Mouse (Mus musculus) brain, embryonic 18.5 days (tissue): Measurements from ENCODE around the gene Ccdc92b.

Experiments used
- DNase-seq: peaks from one replicate; pipeline ENCODE4 v3.0.0-alpha.2; 2012; ENCODE audit warnings: low read depth, low spot score

The Ccdc92b gene

GRCm38 (mm10) chr11:74652791-74653191 is 33.4 kb downstream of the Ccdc92b start:
- no peak for DNase-seq

DNA sequence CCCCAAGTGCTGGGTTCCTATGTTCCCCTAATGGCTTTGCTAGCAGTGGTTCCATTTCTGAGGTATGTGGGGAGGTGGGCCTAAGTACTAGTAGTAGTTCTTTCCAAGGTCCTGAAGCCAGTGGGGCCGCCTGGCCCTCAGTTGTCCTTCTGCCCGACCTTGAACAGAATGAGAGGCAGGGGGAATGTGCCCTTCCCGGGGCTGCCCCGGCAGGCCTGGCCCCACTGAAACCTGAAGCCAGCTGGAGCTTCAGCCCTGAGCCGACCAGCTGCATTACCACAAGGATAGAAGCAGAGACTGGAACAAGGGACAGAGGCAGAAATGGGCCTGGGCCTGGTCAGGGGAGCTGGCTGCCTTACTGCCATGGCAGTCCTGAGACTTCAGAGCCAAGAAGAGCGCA is 34.0 kb downstream of the Ccdc92b start:
- DNase-seq: no peak

DNA sequence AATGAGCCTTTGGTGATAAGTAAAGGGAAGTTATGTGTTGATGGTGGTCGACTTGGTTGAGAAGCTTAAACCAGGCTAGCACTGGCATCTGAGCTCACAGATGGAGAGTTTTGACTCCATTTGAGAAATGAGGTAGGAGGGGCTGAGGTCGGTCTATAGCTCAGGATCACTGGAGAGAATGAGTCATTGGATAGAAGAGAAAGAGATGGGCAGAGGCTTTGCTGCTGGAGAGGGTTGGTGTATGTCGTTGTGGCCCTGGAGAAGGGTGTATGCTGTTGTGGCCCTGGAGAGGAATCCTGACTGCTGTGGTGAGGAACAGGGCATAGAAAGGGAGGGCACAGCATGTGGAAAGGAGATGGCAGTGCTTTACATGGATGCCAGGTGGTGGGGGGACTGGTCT is 36.5 kb downstream of the Ccdc92b start:
- no peak for DNase-seq

GRCm38 (mm10) chr11:74660336-74660735 is 40.9 kb downstream of the Ccdc92b start:
- DNase-seq: no peak

DNA sequence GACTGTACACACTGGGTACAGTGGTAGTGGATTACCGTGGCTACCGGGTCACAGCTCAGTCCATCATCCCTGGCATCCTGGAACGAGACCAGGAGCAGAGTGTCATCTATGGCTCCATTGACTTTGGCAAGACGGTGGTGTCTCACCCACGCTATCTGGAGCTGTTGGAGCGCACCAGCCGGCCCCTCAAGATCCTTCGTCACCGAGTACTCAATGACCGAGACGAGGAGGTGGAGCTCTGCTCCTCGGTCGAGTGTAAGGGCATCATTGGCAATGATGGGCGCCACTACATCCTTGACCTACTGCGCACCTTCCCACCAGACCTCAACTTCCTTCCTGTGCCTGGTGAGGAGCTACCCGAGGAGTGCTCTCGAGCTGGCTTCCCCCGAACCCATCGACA is 42.2 kb downstream of the Ccdc92b start:
- DNase-seq: no peak

GRCm38 (mm10) chr11:74662221-74662620 is 42.8 kb downstream of the Ccdc92b start:
- no peak for DNase-seq

DNA sequence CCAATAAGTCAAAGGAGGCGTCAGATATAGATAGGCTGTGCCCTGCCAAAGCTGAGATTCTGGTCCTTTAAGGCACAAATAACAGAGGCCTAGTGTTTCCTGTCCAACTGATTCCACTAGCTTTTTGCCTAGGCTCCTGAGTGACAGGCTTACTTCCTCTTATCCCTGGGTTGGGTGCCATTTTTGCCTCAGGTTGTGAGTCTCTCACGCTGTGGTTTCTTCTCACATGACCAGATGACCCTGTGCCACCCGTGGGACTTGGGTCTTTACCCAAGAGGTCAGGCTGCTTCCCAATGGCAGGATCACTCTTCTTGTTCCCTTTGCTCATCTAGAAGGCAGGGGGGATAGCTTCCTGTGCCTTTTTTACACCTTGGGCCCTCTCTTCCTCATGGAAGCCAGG is 44.9 kb downstream of the Ccdc92b start:
- DNase-seq: no peak

DNA sequence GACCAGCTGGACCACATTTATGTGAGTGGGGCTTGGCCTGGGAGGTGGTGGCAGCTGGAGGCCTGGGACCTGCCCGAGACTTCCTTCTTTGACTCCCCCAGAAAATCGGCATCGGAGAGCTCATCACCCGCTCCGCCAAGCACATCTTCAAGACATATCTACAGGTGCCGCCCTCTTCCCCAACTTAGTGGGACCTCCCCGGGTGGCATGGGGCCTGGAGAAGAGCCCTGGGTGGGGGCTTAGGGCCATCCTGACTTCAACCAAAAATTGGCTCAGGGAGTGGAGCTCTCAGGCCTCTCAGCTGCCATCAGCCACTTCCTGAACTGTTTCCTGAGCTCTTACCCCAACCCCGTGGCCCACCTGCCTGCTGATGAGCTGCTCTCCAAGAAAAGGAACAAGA is 45.5 kb downstream of the Ccdc92b start:
- no peak for DNase-seq

DNA sequence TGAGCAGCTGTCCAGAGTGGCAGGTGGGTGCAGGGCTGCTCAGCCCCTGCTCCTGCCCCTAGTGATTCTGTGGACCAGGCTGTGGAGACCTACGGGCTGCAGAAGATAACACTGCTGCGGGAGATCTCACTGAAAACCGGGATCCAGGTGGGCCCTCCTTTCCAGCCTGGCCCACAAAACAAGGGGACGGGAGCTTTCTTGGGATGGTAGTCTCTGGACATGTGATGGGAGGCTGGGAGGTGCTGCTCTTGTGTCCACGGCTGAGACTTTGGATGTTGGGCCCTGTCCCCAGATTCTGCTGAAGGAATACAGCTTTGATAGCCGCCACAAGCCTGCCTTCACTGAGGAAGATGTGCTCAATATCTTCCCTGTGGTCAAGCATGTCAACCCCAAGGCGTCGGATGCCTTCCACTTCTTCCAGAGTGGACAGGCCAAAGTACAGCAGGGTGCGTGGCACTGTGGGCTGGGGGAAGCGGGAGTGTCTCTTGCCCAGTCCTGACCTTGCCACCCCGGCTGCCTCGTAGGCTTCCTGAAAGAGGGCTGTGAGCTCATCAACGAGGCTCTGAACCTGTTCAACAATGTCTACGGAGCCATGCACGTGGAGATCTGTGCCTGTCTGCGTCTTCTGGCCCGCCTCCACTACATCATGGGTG is 46.4 kb downstream of the Ccdc92b start:
- DNase-seq: no peak

DNA sequence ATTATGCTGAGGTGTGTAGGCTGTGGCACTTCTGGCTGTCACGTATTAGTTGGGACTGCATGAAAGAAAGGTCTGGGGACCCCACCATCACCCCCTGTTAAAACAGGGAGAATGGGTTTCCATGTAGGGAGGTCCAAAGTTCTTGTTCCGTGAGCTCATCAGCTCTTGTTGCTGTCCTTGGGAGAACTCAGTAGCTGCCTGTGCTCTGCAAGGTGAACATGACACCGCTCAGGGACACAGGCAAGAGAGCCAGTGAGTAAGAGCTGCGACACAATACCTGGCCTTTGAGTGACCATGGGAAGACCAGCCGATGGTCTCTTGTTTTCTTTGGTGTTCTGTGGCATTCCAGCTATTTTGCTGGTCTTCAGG is 46.9 kb downstream of the Ccdc92b start:
- DNase-seq: no peak

DNA sequence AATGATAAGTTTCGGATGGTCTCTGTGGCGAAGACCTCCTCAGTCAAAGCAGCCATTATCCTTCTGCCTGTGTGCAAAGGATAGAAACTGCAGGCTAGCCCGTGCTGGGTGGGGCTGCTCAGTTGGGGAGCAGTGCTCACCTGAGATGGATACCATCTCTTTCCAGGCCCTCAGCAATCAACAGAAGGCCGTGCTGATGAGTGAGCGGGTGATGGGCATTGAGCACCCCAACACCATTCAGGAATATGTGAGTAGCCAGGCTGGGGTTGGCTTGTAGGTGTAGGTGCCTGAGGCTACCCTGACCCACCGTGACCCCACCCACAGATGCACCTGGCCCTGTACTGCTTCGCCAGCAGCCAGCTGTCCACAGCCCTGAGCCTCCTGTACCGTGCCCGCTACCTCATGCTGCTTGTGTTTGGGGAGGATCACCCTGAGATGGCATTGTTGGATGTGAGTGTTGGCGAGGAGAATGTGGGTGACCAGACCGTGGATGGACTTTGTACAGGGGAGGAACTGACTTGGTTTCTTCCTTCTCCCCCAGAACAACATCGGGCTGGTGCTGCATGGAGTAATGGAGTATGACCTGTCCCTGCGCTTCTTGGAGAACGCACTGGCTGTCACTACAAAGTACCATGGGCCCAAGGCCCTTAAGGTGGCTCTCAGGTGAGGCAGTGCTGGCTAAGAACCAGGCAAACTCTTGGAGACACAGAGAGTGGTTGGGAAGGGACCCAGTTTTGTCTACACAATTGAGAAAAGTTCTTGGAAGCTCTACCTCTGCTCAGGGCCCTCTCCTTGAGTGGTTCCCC is 47.6 kb downstream of the Ccdc92b start:
- no peak for DNase-seq

GRCm38 (mm10) chr11:74667582-74668010 is 48.2 kb downstream of the Ccdc92b start:
- DNase-seq: no peak

DNA sequence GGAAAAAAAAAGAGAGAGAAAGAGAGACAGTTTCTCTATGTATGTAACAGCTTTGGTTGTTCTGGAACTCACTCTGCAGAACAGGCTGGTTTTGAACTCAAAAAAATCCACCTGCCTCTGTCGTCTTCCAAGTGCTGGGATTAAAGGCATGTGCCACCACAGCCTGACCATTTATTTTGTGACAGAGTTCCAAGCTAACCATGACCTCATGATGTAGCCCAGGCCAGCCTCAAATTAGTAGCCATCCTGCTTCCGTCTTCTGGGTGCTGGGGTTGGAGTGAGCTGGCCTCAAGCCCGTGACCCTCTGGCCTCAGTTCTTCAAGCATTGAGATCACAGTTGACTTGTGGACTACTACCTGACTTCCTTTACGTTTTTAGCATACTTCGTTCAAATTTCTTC is 49.1 kb downstream of the Ccdc92b start:
- DNase-seq: no peak

GRCm38 (mm10) chr11:74668971-74669370 is 49.6 kb downstream of the Ccdc92b start:
- DNase-seq: no peak

- DNase-seq: no peak
These were observed 50.7 kb downstream of the Ccdc92b start for GRCm38 (mm10) chr11:74670151-74670550.

DNA sequence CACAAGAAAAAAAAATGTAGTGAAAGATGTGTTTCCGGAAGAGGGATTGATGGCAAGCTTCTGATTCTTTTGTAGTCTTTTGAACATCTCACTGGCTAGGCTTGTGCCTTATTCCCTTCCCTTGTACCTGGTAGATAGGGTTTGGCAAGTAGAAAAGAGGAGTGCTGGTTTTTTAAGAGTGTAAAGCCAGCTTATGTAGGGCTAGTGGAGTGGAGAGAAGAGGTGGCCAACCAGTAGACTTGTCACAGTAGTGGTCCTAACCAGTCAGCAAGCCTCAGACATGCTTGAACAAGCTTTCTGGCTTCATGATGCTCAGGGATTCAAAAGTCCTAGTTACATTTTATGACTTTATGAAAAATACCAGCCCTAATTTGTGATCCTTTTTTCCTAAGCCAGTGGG is 51.6 kb downstream of the Ccdc92b start:
- DNase-seq: no peak

DNA sequence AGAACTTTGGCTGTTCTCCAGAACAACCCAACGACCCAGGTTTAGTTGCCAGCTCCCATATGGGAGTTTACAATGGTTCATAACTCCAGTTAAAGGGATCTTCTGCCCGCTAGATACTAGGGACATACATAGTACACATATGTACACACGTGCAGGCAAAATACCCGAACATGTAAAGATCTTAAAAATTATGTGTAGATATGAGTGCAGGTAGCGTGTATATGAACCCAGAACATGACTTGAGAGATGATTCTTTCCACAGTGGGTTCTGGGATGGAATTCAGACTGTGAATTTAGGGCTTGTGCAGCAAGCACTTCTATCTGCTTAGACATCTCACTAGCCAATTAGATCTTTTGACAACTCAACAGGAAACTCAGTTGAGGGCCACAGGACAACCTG is 52.4 kb downstream of the Ccdc92b start:
- no peak for DNase-seq

- DNase-seq: no peak
These were observed 53.6 kb downstream of the Ccdc92b start for GRCm38 (mm10) chr11:74672901-74673513.

DNA sequence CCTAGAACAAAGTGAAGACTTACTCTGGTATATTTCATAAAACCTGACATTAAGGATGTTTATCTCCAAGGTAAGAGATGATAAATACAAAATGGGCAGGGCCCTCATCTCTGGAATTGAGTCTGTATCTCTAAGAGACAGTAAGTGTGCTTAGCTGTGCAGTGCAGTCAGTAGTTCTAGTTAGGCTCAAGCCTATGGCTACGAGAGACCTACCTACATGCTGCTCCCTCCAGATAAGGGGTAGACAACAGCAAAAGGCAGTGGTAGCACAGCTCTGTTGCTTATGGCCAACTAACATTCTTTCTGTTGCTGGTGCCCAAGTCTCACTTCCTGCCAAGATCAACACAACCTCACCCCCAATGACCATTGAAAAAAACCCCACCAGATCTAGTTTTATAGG is 54.2 kb downstream of the Ccdc92b start:
- no peak for DNase-seq

GRCm38 (mm10) chr11:74674713-74675112 is 55.3 kb downstream of the Ccdc92b start:
- no peak for DNase-seq

- no peak for DNase-seq
These were observed 55.8 kb downstream of the Ccdc92b start for GRCm38 (mm10) chr11:74675156-74675555.
